Mouse (Mus musculus) urinary bladder, postnatal 14 days (tissue): ENCODE measurements around the gene 1190005I06Rik.

ENCODE experiments used
- DNase-seq: peaks from one replicate; pipeline ENCODE4 v3.0.0; 2021; ENCODE audit warnings: low spot score

The 1190005I06Rik gene

DNA sequence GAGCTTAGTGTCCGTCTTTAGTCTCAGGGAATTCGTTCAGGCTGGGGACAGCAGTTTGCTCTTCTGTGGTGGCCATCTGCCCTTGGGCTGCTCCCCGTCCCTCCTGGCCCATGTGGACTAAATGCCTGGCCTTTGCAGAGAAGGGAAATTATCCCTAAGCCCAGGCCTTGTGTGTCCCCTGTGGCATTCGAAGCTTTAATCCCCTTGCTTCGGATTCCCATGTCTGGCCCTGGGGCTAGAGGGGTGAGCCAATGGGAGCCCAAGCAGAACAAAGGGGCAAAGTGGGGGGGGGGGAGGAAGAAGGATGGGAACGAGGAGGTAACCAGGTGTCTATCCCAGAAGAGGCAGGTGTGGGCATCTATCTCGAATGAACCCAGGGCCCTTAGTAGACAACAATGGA, at the start of gene 1190005I06Rik:
Gene 1190005I06Rik, minus strand, starts transcription at position 101 of the 400 bp plus-strand sequence.
- DNase-seq: no peak

DNA sequence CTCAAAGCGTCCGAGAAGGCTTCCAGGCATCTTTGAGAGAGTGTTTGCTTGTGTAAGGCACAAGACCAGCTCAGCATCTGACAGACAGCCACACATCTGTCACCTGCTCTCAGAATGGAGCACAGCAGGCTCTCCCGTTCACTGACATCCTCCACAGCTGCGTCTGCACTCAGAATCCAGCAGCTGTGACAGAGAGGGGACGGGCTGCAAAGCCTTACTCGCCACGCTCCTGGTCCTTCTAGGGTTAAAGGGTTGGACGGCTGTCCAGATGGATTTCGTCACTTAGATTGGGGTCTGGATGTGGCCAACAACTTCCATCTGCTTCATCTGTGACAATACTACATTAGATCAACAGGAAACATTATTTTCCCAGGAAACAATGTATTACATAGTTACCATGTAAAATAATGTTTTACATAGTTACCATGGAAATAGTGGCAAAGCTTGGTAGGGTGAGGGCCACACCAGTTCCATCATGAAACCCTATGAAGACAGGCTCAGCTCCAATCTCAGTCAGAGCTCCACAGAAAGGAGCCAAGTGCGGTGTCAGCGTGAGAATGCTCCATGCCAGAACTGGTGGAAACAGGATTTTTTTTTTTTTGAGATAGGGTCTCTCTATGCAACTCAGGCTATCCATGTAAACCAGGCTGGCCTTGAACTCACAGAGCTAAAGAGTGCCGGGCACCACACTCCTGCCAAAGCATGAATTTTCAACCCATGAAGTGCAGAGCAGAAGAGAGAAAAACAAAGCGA, 49.1 kb upstream of the 1190005I06Rik start:
- DNase-seq: no peak

DNA sequence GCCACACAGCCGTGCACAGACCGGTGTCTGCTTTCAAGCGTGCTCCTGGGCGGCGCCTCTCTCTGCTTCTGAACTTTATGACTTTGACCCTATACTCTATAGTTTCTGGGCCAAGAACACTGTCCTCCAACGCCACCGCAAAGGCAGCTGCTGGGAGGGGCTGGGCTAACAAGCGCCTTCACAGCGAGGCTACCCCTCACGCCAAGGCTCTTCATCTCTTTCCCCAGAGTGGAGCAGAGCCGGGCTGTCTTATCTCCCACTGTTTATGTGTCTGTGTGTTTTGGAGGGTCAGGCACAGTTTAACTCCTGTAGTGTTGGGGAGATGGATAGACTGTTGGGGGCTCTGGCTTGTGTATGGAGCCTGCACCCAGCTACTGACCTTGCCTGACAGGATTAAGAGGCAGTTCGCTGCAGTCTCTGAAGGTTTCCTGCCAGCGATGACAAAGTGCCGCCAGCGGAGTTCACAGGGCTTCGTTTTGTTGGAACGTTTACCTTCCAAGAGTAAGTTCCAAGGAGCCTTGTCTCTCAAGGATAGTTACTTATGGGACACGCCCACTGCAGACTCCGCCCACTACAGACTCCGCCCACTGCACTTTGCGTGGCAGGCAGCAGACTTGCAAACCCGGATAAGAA, 46.5 kb upstream of the 1190005I06Rik start:
- DNase-seq: peak; percentile 71

DNA sequence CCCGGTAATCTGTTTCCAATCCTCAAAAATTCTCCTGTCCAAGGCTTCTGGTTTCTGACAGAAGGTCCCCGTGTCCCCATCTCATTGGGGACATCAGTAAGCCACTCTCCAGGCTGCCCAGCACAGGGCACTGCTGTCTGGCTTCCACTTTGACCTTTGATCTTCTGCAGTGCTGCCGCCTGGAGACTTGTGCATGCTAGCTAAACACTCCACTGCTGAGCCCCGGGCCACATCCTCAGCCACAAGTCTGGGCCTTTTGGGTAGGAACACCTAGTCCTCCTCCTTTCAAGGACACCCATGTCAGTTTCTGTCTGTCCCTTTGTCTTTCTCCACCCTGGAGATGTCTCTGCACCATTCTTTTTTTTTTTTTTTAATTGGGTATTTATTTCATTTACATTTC, 45.5 kb upstream of the 1190005I06Rik start:
- no peak for DNase-seq

DNA sequence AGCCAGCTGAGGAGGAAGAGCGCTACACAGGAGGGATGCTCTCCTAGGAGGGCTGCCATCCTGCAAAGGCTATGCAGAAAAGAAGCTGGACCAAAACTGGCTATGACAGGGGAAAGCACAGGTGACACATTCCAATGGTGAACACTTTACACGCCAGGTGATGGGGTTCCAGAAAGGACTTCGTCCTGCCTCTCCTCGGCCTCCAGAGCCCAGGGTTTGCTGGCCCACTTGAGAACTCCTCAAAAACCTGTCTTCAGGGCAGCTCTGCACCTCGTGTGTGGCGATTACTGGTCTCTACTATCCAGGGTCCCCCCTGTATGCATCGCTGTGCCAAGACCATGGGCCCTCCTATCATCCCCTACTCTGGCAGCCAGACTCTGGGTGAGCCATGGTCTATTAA, 41.1 kb upstream of the 1190005I06Rik start:
- no peak for DNase-seq

DNA sequence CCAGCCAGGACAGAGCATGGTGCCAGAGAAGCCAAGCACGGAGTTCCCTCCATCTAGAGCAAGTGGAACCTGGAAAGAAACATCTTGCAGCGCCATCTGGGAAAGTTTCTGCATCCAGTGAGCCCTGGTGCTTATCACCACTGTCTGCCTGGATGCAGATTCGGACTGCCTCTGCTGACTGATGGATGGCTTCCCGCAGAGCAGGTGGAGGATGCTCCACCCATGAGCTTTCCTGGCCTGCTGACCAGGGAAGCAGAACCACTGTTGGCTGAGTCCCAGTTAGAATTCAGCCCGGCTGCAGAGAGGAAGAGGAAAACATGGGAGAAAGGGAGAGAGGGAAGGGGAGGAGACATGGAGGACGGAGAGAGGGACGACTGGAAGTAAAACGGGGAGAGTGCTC, 40.4 kb upstream of the 1190005I06Rik start:
- peak; percentile 35 for DNase-seq

DNA sequence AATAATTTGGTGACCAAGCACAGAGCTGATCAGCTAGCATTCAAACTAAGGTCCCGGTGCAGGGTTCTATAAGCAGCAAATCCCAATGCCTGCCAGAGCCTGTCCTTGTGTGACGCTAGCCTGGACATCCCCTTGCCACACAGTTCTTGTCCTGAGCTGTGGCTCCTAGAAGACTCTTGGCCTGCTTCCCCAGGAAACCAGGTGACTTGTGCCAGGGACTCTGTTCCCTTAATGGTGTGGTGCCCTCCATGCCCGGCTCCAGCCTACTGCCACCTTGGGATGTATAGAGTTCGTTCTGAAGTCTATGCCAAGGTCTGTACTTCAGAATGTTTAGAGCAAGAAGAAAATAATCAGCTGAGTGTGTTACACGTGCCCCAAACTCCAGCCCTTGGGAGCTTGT, 39.1 kb upstream of the 1190005I06Rik start:
- no peak for DNase-seq

DNA sequence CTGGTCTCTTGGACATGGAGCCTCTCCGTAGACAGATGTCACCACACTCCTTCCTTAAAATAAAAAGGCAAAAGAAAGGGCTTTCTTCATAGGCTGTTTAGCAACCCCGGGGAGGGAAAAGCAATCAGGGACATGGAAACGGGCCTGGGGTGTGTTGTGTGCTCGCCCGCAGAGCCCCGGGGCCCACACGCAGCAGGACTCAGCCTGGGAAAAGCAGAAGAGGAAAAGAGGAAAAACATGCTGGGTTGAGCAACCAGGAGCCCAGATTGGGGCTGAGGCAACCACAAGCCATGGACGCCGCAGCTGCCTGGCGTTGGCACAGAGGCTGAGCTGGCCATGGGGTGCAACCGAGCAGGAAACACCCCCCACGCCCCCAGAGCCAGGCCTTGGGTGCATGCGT, 38.6 kb upstream of the 1190005I06Rik start:
- no peak for DNase-seq

DNA sequence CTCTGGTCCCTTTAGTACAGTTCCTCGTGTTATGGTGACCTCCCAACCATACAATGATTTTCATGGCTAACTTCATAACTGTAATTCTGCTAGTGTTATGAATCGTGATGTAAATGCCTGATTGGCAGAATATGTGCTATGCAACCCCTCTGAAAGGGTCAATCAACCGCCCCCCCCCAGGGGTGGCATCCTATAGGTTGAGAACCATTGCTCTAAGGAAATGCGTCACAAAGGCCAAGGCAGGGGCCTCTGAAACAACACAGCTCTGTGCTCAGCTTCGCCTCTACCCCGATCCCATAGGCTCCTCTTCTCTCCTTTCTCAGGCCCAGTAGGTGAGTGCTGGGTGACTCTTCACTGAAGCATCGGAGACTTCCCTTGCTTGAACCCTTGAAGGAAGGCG, 38.2 kb upstream of the 1190005I06Rik start:
- DNase-seq: no peak

DNA sequence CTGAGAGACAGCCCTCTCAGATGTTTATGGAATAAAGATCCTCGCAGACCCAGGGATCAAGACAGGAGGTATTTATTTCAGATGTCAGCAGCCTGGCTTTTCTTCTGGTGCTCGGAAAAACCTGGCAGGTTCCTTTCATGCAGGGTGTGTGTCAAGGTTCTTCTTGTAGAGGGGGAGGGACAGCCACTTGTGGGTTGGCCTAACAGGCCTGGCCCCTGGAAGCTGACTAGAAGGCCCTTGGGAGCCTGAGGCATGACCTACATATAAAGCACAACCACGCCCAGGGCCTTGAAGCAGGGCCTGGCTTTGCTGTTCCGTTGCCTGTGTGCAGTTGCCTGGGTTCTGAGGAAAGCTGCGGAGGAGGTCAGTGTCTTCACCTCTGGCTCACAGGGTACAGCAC, 37.7 kb upstream of the 1190005I06Rik start:
- peak; percentile 48 for DNase-seq

DNA sequence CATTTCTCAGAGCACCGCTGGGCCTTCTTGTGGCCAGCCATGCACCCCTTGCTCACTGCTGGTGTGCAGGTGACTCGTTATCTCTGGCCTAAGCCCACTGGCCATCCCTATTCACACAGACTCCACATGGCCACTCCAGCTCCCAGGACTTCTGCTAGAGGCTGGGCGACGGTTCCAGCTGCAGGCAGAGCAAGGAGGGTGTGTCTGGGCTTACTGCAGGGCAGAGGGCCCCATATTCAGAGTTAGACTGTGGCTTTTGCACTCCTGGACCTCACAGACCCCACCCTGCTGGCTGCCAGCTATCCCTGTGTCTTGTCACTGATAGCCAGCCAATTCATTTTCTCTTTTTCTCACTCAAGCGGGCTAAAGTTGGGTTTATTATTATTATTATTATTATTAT, 36.6 kb upstream of the 1190005I06Rik start:
- no peak for DNase-seq

DNA sequence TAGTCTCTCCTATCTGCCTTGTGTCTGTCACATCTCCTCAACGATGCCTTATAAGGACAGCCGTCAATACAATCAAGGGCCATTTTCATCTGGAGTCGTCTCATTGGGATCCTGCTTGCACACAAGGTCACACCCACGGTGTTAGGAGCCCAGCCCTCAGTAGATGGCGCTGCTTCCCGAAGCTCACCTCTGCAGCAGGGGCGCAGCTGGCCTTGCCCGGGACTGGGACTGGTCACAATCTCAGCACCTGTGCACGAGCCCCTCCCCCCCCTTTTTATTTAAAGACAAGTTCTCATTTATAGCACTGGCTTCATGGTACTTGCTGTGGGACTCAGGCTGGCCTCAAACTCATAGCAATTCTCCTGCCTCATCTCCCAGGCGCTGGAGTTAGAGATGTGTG, 36.2 kb upstream of the 1190005I06Rik start:
- peak; percentile 79 for DNase-seq

DNA sequence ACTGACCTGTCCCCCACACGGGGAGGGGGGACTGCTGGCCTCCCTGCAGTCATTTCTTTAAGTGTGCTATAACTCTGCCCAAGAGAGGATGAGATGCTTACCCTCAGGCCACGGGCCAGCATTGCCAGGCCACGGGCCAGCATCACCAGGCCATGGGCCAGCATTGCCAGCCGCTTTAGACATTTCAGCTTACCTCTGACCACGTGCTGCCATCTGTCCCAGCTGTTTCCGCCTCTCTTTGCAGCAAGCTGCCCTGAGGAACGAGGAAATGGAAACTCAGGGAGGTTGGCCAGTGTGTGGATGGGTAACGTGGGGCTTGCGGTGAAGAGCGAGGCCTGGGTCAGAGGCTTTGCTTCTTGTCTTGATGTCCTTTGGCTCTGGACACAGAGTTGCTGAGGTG, 33.7 kb upstream of the 1190005I06Rik start:
- no peak for DNase-seq

DNA sequence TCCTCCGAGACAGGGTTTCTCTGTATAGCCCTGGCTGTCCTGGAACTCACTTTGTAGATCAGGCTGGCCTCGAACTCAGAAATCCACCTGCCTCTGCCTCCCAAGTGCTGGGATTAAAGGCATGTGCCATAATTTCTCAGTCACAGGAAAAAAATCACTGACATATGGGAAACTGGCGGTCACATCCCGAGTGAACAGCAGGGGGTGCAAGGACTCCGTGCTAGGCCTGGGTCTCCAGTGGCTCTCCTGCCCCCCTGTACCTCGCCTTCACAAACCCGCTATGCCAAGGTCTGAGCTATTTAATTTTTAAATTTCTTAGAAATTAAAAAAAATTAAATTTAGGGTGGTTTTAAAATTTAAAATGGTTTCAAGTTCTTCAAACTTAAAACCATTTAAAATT, 33.0 kb upstream of the 1190005I06Rik start:
- peak; percentile 59 for DNase-seq

DNA sequence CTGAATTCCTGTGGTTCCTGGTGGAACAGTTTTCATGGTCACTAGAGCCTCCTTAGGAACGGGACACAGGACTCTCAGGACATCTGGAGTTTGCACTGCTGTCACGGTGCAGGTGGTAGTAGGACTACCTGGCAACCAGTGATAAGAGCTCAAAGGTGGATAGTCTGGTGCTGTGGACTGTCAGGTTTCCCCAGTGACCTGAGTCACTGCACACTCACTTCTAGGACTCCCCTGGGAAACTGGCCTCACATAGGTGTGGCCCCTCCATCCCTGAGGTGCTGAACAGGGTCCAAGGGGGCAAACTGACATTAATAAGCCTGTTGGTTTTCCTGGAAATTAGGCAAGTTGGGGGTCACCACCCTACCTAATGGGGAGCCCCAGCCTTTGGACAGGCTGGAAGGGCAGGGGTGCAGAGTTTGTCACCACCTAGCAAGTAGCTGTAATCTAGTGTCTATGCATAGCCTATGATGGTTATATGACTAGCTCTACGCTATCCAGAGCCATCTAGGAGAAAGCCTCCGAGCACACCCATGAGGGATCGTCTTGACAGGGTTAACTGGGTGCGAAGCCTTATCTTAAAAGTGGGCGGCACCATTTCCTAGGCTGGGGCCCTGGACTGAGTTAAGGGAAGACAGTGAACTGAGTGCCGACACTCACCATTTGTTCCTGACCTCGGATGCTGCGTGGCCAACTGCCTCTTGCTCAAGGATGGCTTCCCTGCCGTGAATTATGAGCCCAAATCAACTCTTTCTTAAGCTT, 32.4 kb upstream of the 1190005I06Rik start:
- DNase-seq: no peak

DNA sequence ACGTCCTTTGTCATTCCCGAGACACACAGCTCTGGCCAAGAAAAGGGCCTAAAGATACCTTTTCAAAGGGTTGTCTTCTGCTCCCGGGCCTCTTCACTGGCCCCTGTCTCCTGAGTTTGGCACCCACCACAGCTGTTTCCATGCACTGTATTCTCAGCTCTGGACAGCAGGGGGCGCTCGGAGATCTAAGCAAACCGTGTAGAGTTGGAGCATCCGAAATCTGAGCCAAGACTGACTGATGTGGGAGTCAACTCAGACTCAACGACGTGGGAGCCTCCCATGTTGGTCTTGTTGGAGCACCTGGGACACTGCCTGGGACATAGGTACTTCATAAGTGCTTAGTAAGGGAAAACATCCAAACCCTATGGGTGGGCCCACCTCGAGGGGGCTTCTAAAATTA, 31.0 kb upstream of the 1190005I06Rik start:
- DNase-seq: peak; percentile 82

DNA sequence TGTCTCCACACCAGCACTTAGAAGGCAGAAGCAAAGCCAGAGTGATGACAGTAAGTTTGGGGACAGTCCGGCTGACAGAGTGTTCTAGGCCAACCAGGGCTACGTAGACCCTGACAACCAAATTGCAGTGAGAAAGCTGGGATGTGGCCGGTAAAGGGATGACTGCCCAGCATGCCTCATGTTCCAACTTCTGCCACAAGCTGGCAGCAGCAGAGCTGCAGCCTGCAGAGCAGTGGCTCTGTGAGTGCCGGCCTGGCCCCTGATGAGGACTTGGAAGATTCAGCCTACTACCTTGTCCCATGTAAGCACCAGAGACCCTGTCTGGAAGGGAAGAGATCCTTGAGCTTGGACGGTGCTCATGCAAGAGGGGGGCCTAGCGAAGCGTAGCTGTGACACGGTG, 28.3 kb upstream of the 1190005I06Rik start:
- no peak for DNase-seq

DNA sequence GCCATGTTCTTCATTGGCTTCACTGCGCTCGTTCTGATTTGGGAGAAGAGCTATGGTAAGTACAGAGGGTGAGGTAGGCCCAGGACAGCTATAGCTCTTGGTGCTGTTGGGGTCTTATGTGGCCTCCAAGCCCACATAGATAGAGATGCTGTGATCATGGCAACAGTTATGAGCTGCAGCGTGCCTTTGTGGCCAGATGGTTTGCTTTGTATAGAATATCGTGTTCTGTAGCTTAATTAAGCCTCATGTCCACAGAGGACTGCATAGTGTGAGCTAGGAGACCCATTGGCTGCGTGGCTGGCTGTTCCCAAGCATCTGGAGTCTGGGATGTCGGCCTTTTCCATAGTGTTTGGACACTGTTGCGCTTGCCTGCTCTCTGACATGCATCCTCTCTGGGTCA, 25.9 kb upstream of the 1190005I06Rik start:
- DNase-seq: no peak

DNA sequence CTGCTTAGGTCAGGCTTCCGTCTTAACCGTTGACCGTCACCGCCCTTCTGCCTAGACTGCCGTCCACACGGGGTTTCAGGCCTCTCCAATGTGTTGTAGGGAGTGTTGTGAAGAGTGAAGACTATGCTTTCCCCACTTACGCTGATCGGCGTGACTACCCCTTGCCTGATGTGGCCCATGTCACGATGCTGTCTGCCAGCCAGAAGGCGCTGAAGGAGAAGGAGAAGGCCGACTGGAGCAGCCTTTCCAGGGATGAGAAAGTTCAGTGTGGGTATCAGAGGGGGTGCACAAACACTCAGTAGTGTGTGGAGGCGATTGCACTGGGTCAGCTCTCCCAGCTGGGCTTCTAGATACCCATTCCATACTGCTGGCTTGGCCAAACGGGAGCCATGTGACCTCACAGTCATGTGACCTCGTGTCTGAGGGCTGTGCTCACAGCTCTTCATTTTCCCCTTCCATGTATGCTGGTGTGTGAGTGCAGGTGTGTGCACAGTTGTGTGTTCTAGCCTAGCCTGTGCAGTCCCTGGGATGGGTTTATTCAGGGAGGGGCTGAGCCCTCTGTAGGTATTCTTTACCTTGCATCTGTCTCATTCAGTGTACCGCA, 25.3 kb upstream of the 1190005I06Rik start:
- DNase-seq: no peak

DNA sequence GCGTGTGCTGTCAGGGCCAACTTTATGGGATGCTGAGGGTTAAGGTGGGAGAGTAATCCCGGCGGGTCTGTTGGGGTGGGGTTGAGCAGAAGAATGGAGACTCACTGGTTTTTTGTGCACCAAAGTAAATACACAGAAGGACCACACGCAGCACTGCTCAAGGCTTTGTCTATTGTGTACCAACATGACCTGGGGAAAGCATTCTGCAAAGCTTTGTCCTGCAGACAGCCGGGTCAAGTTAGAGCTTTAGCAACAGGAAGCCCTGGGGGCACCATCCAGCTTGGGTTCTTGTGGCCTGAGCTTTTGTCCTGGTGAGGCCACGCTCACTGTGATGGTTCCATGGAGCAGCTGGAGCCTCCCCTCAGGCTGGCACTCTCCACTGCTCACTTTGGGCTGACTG, 24.3 kb upstream of the 1190005I06Rik start:
- DNase-seq: no peak

DNA sequence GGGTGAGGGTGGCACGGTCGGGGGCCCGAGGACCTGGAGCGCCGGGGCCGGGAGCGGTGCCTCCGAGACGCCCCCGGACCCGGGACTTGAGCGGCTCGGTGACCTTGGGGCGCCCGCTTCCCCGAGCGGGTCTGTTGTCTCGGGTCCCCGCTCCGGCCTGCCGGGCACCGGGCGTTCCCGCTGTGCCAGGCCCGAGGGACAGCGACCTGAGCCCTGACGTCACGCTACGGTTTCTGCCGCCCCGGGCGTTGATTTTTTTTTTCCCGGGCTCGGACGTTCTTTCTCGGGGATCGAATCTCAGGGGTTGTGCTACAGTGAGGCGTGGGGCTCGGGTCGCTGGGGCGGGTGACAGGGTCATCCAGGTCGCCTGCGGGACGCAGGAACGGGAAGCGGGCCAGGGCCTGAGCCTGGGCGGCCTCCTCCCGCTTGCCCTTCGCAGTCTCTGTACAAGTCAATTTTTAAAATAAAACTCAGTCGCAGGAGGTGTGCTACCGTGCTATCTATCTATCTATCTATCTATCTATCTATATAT, 21.0 kb upstream of the 1190005I06Rik start, which contains the start of gene Emc8:
Gene Emc8, minus strand, starts transcription at position 200 of the 532 bp plus-strand sequence.
- DNase-seq: peak; percentile 24
